Mouse (Mus musculus) forelimb bud, embryonic 11.5 days (tissue): ENCODE measurements around the gene Msx2.

Experiments
- DNase-seq: peaks from one replicate; pipeline ENCODE4 v3.0.0-alpha.2; 2012; ENCODE audit warnings: low read depth, low spot score

The Msx2 gene

DNA sequence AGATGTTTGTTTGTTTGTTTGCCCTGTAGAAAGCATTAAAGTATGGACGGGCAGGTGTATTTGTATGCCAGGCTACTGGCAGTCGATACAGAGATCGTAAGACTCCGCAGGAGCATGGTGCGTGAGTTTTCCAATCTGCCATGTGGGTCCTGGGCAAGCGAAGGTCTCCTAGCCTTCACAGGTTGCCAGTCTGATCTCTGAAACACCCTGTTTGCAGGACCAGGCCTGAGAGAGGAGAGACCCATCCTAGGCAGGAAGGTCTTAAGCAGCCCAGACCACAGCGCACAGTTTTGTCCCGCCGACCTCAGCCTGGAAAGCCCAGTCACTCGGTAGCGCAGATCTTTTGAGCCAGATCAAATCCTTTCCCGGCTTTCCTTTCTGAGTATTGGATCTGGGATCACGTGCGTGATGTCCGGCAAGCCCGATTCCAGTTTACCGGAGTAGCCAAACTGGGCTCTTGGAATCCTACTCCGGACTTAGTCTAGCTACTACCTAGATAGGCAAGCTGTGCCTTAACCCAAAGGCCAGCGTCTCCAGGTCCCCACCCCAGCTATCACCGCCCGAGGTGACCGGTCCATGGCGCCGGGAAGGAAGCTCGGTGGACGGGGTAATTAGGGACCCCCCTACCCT is 7.6 kb downstream of the Msx2 start:
- DNase-seq, result peak; percentile 35

DNA sequence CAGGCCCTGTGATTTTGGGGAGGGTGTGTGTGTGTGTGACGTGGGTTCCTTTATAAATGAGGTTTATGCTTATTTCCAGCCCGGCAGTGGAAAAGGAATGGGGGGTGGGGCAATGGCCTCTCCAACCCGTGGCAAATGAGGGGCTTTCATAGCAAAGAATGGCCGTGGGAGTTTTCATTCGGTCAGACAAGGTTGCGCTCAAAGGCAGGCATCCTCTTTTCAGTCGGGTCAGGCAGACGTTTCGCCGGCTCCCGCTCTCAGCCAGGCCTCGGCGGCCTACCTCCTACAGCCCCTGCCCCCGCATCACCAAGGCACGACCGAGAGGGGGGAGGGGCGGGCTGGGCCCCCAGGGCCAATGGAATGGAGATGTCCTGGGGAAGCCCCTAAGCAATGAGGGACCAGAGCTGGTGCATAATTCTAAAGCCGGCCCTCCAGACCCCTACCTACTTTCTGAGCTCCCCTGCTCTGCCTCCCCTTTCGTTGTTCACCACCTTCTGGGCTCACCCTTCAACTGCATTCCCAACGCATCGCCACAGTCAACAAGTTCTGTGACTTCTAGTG is 8.4 kb downstream of the Msx2 start:
- DNase-seq, result peak; percentile 35

DNA sequence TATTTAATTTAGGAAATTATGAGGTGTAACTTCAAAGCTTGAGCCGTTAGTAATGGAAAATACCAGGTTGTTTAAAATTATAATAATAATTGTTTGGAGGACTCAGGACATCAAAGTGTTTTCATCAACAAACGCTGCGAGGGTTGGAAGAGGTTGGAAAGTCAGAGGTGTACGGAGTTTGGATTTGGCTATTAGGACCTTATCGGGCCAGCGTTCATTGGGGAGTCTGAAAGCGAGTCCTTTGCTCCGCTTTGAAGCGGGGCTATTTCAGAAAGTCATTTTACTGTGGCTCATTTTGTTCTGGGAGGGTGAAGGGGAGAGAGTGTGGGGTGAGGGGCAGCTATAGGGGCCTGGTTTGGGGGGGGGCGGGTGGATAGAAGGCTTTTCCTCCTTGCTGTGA is 8.9 kb downstream of the Msx2 start:
- peak; percentile 44 for DNase-seq

DNA sequence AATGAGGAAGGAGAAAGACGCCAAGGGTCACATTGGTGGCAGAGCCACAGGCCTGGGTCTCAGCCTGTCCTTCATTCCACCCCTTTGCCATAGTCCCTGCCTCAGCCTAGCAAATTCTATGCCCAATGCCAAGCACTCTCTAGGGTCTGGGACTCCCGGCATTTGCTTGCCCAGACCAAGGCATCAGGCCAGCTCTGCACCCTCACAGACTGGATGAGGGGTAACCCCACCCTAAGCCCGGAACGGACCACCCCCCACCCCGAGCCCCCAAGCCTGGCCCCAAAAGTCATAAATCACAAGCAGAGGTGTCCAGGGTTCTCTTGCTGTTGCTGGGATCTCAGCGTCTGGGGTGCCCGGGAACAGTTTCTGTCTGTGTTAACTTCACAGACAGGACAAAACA is 9.8 kb downstream of the Msx2 start:
- DNase-seq, result no peak

DNA sequence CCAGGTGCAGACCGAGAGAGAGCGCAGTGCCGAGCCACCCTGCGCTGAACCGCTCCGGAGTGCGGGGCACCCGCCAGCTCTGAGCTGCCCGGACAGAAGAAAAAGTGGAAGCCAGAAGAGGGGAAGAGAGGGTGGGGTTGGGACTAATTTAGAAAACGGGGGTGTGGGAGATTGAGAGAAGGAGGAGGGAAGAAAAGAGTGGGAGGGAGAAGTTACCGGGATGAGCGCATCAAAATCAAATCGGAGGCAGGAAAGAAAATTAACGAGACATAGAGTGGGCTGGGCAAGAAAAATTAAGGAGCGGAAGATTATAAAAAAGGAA is 10.3 kb downstream of the Msx2 start:
- DNase-seq, result no peak

DNA sequence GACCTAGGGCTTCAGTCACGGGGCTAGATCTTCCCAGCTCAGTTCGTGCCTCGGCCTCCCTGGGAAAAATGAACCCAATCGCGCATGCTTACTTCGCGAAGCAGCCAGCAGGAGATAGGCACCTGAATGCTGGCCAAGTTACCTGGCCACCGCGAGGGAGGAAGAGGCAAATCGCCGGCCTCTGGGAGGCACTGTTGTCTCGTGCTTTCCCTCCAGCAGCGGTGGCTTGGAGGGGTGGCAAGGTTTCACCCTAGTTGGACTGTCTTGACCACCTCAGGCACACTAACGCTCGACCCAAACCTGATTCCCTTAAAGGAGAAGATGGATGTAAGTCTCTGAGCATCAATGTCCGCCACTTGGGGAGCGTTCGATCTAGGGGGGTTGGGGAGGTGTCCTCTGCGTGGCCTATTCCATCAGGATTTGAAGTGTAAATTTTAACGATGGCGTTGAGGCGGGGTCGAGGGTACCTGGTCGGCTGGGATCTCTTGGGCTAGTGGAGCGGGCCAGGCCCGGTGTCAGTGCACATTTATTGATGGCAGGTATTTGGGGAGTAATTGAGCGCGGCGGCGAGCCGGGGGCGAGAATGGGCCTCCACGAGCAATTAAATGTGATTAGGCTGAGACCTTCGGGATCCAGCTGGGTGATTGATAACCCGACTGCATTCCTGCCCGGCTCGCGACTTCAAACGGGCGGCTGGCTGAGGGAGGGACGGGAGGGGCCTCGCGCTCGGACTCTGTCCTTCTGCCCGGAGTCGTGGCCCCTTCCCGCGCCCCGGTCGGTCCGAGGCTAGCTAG is 10.8 kb downstream of the Msx2 start:
- peak; percentile 68 for DNase-seq

DNA sequence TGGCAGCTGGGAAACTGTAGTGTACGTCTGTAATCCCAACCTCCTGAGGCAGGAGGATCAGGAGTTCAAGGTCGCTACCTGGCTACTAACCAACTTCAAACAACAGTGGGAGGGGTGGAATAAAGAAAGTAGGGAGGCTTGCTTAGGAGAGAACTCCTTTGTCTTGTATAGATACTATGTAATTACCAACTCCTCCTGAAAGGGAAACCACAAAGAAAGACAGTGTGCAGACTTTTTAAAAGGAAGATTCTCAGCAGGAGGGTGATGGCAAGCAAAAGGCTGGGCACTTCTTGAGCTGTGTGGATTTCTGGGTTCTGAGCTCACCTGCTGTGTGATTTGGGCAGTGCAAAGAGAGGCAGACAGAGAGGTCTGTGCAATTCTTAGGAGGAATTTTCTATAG is 11.5 kb downstream of the Msx2 start:
- no peak for DNase-seq

DNA sequence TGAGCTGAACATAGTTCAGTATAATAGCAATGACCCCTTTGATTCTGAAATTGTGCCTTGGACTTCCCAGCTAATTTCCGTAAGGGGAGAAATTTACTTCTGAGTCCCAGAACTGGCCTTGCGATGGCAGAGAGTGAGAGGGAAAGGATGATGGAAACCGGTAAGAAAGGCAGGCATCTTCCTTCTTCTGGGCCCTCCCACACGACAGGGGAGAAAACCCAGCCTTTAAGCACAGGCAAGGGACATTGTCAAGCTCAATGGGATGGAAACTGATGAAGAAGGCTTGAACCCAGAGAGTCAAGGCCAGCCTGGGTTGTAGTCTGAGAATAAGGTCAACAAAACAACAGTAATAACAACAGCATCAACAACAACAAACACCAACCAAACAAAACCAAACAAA is 14.1 kb downstream of the Msx2 start:
- no peak for DNase-seq

DNA sequence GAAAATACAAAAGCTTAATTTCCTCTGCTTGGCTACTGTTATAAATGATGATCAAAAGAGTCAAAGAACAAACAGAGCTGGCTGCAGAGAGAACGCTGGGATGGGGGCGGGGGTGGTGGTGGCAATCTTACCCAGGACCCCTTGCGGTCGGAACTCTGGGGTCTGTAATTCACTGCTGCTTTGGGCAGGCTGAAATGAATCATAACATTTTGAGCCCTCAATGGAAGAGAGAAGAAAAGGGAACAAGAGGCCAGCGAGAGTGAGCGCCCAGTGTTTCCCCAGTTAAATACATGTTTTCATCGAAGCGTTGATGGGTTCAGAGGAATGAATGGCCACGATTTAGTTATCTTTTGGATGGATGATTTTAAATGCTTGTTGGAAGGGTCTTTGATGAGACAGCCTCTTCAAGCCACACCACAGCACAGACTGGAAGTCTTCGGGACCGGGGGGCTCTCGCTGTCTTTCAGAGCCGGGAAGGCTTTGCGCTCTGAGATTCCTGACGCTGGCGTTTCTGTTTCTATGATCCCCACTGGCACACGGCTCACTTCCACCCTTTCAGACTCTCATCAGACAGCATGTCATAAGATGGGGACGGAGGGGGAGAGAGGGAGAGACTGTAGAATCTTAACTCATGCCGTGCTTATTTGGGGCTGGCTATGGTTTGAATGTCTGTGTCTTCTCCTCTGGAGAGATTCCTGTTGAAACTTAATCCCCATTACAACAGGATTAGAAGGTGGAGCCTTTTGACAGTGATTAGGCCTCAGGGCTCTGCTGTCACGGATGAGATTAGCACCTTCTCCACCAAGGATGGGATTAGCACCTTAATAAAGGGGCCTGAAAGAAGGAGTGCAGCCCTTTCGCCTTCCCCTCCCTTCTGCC is 17.8 kb downstream of the Msx2 start:
- no peak for DNase-seq

DNA sequence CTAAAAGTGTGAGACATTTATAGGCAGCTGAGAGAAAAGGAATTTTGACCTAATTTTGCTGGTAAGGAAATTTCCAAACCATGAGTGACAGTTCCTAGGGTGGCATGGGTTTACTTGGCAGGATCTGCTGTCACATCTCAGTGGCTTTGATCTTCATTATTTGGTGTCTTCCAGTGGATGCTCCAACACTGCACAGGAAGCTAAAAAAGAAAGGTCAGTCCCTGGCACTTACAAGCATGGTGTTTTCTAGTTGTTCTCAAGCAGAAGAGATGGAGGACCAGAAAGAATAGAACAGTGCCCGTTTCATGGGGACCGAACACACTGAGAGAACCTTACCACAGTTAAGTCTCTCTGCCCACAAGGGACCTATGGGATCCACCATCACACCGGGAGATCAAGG is 18.9 kb downstream of the Msx2 start:
- no peak for DNase-seq

DNA sequence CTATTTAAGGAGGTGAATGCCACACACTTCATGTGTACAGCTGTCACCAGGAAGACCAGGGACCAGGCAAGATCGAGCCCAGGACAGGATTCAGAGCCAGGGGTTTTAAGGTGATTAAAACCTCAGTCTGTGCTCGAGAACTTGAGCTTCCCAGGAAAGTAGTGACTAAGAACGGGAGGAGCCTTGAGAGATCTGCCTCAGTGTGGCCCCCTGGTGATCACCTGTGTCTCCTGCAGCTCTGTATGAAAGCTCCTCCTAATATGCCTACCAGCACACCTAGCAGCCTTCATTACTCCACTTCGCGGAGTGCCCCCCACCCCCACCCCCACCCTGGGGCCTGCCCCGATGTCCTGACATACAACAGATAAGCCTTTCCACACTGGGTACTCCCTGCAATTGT is 25.3 kb downstream of the Msx2 start:
- DNase-seq, result peak; percentile 31

DNA sequence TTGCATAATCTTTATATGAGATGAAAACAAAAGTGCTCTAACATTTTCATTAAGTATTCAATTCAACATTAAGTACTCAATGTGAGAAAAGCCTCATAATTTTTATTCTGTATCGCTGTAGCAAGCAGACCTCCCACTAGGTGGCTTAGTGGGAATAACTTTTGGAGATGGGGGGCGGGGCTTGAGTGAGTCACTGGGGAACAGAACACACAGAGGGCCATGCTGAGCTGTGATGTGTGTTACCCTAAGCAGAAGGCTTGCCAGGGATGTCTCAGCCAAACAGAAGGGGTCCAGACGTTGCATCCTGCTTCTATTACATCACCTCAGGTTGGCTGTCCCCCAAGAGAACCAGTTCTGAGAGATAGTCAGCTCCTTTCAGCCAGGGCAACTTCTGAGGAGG is 29.3 kb downstream of the Msx2 start:
- peak; percentile 56 for DNase-seq

DNA sequence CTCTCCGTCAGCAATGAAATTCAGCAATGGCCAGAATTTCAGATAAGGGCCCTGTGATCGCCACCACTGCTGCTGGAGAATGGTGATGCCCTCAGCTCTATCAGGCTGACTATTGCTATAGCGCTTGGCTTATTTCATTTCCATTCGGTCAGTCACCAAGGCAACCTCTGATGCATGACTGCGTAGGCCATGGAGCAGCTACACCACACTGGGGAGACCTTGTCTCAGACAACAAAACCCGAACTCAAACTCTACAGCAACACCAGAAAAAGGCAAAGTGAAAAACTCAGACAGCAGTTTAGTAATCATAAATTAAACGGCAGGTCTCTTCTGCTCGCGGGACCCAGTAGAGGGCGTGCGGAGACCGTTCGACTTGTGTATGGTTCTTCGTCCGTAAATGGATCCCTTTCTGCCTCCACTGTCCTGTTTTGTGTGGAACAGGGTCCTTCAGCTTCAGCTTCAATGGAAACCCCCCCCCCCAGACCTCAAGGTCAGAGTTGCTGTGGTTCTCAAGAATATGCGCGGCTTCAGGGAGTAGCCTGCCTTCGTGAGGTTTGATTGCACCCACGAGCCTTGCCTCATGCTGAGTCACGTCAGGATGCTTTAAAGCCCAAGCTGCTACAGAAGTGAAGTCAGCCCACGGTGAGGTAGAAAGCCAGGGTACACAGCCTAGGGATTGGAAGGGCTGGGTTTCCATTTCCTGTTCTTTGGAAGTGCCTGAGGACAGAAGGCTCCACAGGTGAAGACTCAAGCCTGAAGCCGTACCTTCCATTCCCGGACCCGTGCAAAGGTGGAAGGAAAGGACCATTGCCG is 30.5 kb downstream of the Msx2 start:
- DNase-seq, result peak; percentile 57

DNA sequence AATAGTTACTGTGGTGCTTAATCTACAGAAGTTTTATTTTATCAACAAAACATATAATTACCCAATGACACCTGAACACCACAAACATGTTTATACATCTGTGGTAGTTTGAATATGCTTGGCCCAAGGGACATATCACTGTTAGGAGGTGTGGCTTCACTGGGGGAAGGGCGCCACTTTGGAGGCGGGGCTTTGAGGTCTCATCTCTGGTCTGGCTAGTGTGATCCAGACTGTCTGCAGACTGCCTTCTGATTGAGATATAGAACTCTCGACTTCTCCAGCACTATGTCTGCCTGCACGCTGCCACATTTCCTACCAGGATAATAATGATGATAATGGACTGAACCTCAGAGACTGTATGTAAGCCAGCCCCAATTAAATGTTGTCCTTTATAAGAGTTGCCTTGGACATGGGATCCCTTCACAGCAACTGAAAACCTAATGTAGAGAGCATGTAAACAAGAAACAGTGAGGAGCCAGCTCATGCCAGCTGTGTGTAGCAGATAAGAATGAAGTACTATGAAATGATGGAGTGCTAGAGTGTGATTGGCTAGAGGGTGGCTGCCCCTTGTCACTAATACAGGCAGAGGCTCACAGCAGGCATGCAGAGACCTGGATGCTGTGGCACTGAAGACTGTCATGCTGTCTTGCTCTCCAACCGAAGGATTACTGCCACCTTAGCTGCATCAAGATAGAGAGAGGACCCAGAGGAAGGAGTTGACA is 31.4 kb downstream of the Msx2 start:
- no peak for DNase-seq

DNA sequence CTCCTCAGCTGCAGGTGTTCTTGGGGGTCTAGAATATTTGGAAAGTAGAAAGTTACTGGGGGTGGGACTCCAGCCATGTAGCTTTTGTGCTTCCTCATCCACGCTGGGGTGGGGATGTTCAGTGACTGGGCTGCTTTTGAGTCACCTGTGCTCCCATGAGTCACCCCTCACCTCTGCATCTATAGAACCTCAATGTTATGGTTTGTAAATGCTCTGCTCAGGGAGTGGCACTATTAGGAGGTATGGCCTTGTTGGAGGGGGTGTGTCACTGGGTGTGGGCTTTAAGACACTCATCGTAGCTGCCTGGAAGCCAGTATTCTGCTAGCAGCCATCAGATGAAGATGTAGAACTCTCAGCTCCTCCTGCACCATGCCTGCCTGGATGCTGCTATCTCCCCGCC is 32.9 kb downstream of the Msx2 start:
- no peak for DNase-seq

DNA sequence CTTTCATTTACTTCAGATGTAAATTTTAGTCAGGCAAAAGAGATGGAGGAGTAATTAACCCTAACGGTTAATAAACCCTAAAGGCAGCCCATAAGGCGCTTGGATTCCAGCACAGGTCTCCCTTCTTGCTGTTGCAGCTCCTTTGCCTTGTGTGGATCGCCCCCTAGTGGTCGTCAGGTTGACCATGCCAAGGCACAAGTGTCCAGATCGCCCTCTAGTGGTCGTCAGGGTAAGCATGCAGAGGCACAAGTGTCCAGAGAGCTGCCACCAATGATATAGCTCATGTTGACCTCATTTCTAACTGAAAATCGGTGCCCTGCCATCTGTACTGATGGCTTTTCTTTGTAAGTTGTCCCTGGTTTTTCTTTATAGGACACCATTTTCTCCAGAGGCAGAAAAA is 46.4 kb downstream of the Msx2 start:
- peak; percentile 92 for DNase-seq

DNA sequence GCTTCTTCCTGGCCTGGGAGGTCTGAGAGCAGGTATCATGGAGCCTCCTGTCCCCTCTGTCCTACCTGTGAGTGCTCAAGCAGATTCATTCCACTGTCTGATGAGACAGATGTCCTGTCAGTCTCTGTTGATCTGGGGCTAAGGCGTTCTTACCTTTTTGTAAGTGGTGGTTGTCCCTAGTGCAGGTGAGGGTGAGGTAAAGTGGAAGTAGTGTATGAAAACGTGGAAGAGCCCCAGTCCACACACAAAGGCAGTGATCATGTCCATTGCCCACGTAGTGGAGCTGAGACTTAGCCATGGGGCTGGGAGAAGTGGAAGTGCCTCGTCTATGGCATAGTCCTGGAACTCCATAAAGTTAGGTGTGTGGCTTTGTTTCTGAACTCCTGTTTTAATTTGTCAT is 51.7 kb downstream of the Msx2 start:
- DNase-seq, result no peak

DNA sequence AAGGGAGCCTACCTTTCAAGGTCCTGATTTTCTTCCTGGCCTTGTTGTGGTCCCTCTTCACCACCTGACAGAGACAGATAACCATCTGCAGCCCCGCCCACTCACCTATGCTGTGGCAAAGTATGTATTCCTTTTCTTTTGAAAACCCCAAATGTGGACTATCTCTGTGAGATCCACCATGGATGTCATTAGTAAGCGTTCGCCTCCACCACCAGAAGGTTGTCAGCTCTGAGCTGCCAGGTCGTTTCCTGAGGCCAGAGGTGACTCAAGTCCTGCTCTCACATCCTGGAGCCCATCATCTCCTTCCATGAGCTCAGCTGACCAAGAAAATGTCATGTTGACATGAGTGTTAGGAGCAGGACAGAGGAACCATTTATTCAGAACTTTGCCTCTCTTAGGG is 52.1 kb downstream of the Msx2 start:
- DNase-seq, result no peak

DNA sequence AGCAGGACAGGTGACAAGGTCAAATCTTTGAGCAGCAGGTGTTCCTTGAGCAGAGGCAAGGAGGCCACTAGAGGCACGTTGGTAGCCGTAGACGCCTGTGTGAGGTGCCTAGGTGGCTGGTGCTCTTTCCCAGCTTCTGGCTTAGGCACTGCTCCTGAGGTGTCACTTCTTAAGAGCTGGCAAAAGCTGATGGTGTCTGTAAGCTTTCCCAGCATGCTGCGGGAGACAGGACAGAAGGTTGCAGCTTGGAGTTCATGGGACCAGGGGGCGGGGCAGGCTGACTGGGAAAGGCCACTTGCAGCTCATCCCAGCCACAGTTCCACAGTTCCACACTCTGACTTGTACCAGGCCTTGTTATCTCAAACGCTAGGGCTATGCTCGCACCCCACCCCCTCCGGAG is 53.2 kb downstream of the Msx2 start:
- DNase-seq, result no peak

DNA sequence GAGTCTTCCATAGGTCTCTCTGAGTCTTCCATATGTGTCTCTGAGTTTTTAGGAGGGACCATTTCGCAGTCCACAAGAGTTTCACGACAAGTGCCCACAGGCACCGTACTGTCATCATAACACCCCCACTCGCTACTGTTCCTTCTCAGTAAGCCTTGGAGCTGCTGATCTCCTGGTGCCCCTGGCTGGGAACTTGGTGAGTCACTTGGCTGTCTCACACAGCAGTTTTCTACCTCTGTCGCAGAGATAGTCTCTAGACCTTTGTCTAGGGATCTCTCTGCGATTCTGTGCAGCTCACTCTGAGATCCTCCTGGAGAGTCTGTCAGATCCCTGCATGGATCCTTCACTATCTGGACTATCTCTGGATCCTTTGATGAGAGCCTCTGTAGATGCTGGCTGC is 55.2 kb downstream of the Msx2 start:
- DNase-seq, result no peak
